Mouse (Mus musculus): ENCODE results near the gene Mapkapk3. TPM values are rescaled to one million over a fixed set of nuclear protein-coding genes. Genes with fewer than 3 reads are reported as not detected.

Gene Mapkapk3
- total RNA-seq, 2 experiments from 2014 or later: 207 to 231 TPM

- peak; percentile 53 for ATAC-seq (replicated peaks; ENCODE audit: poor library complexity, severe bottlenecking)
Measured at GRCm38 (mm10) chr9:107271177-107271938, 18.3 kb downstream of the Mapkapk3 start.

DNA sequence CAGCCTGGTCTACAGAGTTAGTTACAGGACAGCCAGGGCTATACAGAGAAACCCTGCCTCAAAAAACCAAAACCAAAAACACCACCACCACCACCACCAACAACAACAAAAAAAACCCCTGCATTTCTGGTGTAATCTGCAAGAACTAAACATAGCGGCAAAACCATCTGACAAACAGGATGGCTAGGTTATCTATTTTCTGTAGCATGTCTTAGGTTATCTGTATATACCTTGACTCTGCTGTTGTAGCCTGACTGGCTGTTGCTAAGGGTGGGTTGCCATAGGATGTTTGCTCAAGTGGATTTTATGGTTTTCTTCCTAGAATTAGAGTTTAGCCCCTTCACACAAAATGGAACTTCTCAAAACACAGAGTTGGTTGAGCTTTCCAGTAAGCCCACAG, 19.9 kb downstream of the Mapkapk3 start:
- ATAC-seq (replicated peaks; ENCODE audit: poor library complexity, severe bottlenecking): no peak

- ATAC-seq (replicated peaks; ENCODE audit: poor library complexity, severe bottlenecking): peak; percentile 24; the same call in 1 of the 2 replicates
Measured at GRCm38 (mm10) chr9:107267721-107268402, 21.8 kb downstream of the Mapkapk3 start.

DNA sequence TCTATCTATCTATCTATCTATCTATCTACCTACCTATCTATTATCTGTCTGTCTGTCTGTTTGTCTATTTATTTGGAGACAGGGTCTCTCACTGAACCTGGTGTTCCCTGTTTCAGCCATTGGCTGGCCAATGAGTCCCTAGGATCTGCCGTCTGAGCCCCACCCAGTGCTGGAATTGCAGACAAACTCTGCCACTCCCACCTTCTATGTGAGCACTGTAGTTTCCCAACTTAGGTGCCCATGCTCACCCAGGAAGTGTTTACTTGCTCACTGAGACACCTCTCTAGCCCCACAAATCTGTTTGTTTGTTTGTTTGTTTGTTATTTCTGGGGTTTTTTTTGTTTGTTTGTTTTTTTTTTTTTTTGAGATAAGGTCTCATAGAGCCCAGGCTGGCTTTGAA, 22.6 kb downstream of the Mapkapk3 start:
- ATAC-seq (replicated peaks; ENCODE audit: poor library complexity, severe bottlenecking): no peak

DNA sequence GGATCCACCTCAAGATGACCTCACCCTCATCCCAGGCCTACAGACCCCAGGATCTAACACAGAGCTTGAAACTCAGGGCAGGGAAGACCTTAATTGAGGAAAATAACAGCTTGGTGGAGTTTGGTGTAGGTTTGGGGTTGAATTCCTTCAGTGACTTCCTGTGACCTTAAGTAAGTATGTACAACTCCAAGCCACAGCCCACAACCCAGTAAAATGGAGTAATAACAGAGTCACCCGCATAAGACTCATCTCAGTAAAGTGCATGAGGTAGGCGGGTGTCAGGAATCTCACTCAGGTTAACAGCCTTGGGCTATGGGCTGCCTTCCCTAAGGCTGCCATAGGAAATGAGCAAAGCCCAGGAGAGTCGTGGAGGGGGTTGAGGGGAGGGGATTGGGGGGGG, 24.9 kb downstream of the Mapkapk3 start:
- ATAC-seq (replicated peaks; ENCODE audit: poor library complexity, severe bottlenecking): peak; percentile 28

DNA sequence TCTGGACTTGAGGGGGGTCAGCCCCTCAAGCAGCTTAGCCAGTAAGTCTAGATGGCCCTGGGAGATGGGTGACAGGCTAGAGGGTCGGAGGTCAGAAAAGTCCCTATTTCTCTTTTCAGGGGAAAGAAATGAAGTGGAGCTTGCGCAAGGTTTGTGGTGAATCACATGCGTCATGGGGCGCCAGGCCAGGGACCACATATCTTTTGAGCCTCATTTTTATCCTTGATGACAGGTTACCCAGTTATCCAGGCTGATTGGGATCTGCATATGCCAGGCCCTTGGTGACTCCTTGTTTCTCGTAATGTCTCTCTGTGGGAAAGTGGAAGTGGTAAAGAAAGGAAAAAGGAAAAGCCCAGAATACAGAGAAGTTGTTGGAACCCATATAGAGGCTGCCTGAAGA, 25.8 kb downstream of the Mapkapk3 start:
- ATAC-seq (replicated peaks; ENCODE audit: poor library complexity, severe bottlenecking): peak; percentile 76

- ATAC-seq (replicated peaks; ENCODE audit: poor library complexity, severe bottlenecking): no peak
Measured at GRCm38 (mm10) chr9:107262375-107262774, 27.3 kb downstream of the Mapkapk3 start.

DNA sequence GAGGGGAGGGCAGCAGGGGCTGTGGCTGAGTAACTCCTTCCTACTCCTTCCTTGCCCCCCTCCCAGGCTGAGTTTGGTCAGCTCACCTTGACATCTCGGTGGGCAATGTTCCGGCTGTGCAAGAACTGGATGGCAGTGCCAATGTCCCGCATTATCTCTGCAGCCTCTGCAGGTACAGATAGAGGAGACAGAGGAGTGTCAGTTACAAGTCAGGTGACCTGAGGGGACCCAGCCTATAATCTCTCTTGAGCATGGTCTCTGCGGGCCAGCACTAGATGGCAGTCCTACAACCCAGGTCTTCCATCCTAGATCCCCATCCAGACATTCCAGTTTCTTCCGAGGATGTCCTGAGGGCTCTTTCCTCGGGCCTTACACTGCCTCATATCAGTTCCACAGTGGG, 27.9 kb downstream of the Mapkapk3 start:
- ATAC-seq (replicated peaks; ENCODE audit: poor library complexity, severe bottlenecking): no peak

DNA sequence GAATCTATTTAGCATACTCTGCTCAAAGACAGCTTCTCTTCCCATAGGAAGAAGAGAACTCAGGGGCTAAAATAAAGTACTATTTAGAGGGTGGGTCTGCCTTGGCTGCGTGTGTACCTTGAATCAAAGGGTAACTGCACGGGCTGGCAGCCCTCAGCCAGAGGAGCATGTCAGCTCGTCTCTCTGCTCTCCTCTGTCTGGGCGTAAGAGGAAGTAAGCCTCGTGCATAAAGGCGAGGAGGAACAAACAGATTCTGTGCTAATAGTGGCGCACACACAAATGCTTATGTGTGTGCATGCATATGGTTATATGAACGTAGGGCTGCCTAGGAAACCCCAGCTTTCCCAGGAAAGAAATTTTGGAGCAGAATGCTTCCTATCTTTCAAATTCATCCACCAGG, 28.8 kb downstream of the Mapkapk3 start:
- peak; percentile 69 for ATAC-seq (replicated peaks; ENCODE audit: poor library complexity, severe bottlenecking)

- no peak for ATAC-seq (replicated peaks; ENCODE audit: poor library complexity, severe bottlenecking)
Measured at GRCm38 (mm10) chr9:107260429-107260828, 29.2 kb downstream of the Mapkapk3 start.

DNA sequence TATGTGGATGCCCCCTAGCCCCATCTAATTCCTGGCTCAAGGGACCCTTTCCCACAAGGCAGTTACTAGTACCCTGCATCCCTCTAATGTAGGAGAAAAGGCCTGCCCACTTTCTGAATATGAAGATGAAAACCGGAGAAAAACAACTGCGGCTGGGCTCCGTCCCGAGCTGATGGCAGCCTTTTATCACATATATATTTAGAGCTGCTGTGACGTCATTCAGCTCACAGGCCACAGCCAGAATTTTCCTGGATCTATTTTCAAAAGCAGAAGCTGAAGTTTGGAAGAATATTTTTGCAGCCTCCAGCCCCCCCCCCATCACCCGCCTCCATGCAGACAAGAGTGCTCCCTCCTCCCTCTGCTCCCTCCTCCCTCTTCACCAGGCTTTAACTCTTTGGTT, 30.1 kb downstream of the Mapkapk3 start:
- ATAC-seq (replicated peaks; ENCODE audit: poor library complexity, severe bottlenecking): no peak

DNA sequence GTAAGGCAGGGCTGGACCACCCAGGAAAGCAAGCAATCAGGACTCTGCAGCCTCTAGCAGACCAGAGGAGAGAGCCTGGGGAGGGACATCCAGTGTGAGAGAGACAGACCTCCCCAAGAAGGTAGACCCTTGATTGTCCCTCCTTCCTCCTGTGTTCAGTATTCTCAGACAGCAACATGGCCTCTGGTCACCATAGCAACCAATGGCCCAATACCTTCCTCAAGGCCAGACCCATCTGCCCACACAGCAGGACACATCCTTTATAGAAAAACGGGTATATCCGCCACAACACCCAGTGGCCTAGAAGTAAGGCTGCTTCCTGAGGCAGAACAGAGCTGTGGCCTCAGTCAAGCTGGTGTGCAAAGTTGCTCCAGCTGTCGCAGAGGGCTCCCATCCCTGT, 34.1 kb downstream of the Mapkapk3 start:
- ATAC-seq (replicated peaks; ENCODE audit: poor library complexity, severe bottlenecking): no peak

DNA sequence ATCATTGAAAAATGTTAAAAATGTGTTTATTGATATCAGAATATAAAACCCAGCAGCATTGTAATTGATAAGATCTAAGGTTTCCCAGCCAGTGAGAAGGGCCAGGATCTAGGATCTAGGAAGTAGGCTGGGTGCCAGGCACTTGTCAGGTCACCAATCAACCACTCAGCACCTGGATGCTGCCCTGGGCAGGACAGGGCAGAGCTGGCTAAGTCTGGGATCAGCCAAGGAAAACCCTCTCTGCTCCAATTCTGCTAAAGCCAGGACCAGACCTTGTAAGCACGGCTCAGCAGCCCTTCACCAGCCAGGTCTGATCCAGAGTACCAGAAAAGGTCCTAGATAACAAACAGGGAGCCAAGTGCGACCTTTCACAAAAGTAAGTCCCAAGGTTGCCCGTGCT, 34.8 kb downstream of the Mapkapk3 start:
- no peak for ATAC-seq (replicated peaks; ENCODE audit: poor library complexity, severe bottlenecking)

- no peak for ATAC-seq (replicated peaks; ENCODE audit: poor library complexity, severe bottlenecking)
Measured at GRCm38 (mm10) chr9:107254476-107254875, 35.2 kb downstream of the Mapkapk3 start.

GRCm38 (mm10) chr9:107252164-107252563, 37.5 kb downstream of the Mapkapk3 start:
- ATAC-seq (replicated peaks; ENCODE audit: poor library complexity, severe bottlenecking): no peak

DNA sequence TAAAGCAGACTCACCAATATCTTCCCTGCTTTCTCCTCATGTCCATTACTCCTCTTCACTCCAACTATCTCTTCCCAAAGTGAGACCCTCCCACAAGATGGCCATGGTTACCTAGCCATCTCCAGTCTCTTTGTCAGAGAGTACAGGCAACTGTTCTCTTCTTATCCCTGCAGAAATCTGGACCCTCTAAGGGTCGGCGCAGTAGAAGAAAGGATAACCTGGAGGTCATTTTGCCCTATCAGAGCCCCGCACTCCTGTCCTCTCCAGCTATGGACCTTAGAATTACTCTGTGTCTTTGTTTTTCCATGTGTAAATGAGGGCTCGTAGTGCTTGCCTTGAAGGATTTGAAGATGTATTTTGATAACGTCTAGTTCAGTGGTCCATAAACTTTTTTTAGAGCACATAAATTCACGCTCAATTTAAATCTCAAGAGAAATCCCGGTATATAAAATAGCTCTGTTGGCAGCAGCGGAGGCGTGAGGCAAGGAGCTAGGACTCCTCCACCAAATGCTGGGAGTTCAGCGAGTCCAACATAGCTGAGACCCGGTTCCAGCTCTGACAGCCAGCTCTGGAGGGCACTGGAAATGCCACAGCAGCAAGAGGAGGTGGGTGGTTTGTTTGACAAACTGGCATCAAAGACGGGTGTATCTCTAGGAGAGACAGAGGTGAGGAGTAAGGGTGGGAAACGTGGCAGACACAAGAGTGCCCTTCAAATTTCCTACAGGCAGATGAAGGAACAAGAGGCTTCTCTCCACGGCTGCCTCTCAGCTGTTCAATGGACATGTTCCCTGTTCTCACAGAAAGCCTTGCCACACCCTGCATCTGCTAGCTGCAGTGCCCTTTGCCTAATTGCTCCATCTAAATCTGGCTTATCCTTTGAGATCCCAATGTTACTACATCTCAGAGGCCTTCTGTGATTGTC, 39.0 kb downstream of the Mapkapk3 start:
- ATAC-seq (replicated peaks; ENCODE audit: poor library complexity, severe bottlenecking): no peak

GRCm38 (mm10) chr9:107249154-107249553, 40.5 kb downstream of the Mapkapk3 start:
- no peak for ATAC-seq (replicated peaks; ENCODE audit: poor library complexity, severe bottlenecking)

DNA sequence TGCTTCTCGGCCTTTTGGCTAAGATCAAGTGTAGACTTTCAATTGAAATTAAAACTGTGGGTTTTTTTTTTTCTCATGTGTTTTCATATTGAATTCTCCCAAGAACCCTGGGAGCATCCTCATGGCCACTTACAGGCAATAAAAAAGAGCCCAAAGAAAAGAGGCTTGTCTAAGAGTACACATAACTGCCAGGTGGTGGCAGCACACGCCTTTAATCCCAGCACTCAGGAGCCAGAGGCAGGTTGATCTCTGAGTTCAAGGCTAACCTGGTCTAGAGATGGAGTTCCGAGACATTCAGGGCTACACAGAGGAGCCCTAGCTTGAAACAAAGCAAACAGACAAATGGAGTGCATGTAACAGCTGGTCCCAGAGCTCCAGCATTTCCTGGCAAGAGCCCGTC, 43.5 kb downstream of the Mapkapk3 start:
- ATAC-seq (replicated peaks; ENCODE audit: poor library complexity, severe bottlenecking): peak; percentile 50; the same call in 1 of the 2 replicates

DNA sequence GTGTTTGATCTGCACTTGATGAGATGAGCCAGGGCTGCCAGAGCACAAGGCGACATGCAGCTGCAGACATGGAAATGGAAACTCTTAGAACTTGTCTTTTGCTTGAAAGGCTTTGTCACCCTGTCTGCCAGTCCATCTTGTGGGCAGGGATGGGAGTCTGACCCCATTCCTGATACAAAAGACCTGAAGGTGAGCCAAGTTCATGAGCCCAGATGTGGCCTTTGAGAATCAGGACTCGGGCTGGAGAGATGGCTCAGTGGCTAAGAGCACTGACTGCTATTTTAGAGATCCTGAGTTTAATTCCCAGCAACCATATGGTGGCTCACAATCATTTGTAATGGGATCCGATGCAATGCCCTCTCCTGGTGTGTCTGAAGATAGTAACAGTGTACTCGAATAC, 44.4 kb downstream of the Mapkapk3 start:
- ATAC-seq (replicated peaks; ENCODE audit: poor library complexity, severe bottlenecking): no peak

DNA sequence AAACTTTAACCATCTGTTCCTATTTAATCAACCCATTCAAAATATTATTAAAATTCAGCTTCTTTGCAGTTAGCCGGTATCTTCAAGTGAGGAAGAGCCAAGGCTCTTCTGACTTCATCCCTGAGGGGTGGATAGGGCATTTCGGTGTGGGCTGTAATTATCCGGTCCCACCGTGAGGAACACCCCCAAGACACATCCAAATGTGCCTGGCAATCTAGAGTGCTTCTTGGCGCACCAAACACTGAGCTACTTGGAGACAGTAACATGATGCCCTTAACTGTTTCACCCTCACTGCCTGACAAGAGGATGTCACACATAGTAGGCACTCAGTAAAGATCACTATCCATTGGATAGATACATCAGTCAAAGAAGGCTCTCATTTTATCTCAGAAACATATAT, 53.5 kb downstream of the Mapkapk3 start:
- no peak for ATAC-seq (replicated peaks; ENCODE audit: poor library complexity, severe bottlenecking)

DNA sequence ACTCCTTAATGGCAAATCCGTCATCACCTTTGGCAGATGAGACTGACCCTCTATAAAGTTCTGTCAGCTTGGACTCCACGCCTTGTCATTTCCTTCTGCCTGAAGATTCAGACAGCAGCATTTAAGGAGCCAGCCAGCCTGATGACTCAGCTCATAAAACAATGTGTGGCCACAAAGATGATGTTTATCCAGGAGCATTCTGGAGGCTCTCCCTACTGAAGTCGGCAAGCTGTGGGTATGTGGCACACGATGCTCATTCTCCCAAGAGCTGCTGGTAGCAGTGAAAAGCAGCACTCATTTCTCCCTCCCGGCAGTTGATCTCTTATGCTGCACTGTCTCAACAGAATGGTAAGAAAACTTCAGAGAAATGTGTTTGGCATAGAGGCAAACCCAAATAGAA, 54.4 kb downstream of the Mapkapk3 start:
- no peak for ATAC-seq (replicated peaks; ENCODE audit: poor library complexity, severe bottlenecking)

All from granulocyte monocyte progenitor cell, adult 5-6 weeks (primary cell).